Comparison of ENCODE assay signal across 19 mouse cellular contexts in genomic region chr5:101899981-101900380, GRCm38 (mm10).
"Had no signal": no experiment of that assay in that cellular context is flagged by ENCODE, and none has a peak within 500 bp of the region (broad histone marks: within the 10 kb centered on the region; RNA-seq: fewer than 3 reads in every experiment).

No protein-coding gene starts in this region.

- H3K4me3 ChIP-seq: kidney, embryonic 15.5 days; left cerebral cortex, adult 2 months; liver, embryonic 13.5 days; midbrain, embryonic 15.5 days; neural tube, embryonic 12.5 days; neural tube, embryonic 15.5 days had no signal

- ATAC-seq: midbrain, embryonic 15.5 days had no signal

- DNase-seq: kidney, postnatal 10 days; kidney, postnatal 36 days; layer of hippocampus, postnatal 36 days; liver, embryonic 13.5 days; lung, adult 2 months; lung, postnatal 14 days; lung, postnatal 4 days; right cerebral cortex, adult 18-20 months; right cerebral cortex, postnatal 14 days; right cerebral cortex, postnatal 4 days; spleen, adult 18-20 months; thymus, adult 18-20 months; thymus, postnatal 36 days had no signal

- H3K27me3 ChIP-seq: kidney, embryonic 15.5 days; liver, embryonic 13.5 days; midbrain, embryonic 15.5 days; neural tube, embryonic 12.5 days; neural tube, embryonic 15.5 days had no signal

- H3K4me2 ChIP-seq: kidney, embryonic 15.5 days; liver, embryonic 13.5 days; midbrain, embryonic 11.5 days; midbrain, embryonic 15.5 days; neural tube, embryonic 12.5 days; neural tube, embryonic 15.5 days had no signal

- H3K9ac ChIP-seq: kidney, embryonic 15.5 days; liver, embryonic 13.5 days; midbrain, embryonic 15.5 days; neural tube, embryonic 12.5 days; neural tube, embryonic 15.5 days had no signal

- H3K9me3 ChIP-seq: kidney, embryonic 15.5 days; liver, embryonic 13.5 days; midbrain, embryonic 15.5 days; neural tube, embryonic 12.5 days; neural tube, embryonic 15.5 days had no signal

- H3K27ac ChIP-seq: kidney, embryonic 15.5 days; left cerebral cortex, adult 2 months; liver, embryonic 13.5 days; midbrain, embryonic 15.5 days; neural tube, embryonic 12.5 days; neural tube, embryonic 15.5 days had no signal

- H3K4me1 ChIP-seq: kidney, embryonic 15.5 days; liver, embryonic 13.5 days; midbrain, embryonic 15.5 days; neural tube, embryonic 12.5 days; neural tube, embryonic 15.5 days had no signal
